Mouse (Mus musculus) G1E-ER4 (cell line): ENCODE data around the gene Lmf2. TPM values are rescaled to one million over a fixed set of nuclear protein-coding genes. Genes with fewer than 3 reads are reported as not detected.

Experiments used
- GATA1 ChIP-seq: IDR thresholded peaks from one replicate; pipeline ENCODE4 v1.8.0; 2012; ENCODE audit warnings: low read length, inconsistent platforms
- polyA plus RNA-seq: library from polyadenylated mRNA; stranded (reverse); fragments of >175 nt; gene quantifications from 2 replicates; pipeline ENCODE4 v1.2.3, GENCODE M21; 2012

Lmf2 gene
- polyA plus RNA-seq, 1 experiment, result 120 TPM

GRCm38 (mm10) chr15:89341678-89342077 lies 13.8 kb downstream of the Lmf2 start:
- no peak for TF ChIP-seq GATA1

DNA sequence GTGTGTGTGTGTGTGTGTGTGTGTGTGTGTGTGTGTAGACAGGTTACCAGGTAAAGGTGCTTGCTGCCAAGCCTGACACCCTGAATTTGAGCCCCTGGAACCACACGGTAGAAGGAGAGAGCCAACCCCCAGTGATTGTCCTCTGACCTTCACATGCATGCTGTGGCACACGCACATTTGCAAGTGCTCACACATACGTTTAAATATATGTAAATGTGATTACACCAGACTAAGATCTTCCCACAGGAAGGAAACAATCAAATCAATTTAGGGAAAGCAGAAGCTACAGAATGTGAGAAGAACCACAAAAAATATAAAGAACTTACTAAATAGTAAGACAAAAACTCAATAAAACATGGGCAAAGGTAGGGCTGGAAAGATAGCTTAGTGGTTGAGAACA lies 15.3 kb downstream of the Lmf2 start:
- no peak for TF ChIP-seq GATA1

DNA sequence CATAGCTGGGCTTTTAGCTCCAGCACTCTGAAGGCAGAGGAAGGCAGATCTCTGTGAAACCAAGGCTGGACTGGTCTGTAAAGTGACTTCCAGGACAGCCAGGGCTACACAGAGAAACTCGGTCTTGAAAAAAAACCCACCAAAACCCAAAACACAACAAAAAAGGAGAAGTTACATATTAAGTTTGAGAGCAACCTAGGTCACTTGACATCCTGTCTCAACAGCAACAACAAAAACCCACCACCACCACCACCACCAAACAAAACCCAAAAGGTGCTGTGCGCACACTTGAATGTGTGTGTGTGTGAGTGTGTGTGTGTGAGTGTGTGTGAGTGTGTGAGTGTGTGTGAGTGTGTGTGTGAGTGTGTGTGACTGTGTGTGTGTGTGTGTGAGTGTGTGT lies 15.8 kb downstream of the Lmf2 start:
- no peak for TF ChIP-seq GATA1

DNA sequence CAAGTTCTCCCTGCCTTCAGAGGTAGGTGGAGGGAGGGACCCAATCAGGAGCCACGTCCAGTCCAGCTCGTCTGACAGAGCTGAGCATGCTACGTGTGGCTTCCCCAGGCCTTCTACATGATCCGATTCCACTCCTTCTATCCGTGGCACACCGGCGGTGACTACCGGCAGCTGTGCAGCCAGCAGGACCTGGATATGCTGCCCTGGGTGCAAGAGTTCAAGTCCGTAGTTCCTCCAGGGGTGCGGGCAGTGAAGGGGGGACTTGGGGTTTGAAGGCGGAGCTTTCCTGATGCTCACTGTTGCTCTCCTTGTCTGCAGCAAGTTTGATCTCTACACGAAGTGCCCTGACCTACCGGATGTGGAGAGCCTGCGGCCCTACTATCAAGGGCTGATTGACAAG lies 19.0 kb downstream of the Lmf2 start:
- TF ChIP-seq GATA1, result no peak

DNA sequence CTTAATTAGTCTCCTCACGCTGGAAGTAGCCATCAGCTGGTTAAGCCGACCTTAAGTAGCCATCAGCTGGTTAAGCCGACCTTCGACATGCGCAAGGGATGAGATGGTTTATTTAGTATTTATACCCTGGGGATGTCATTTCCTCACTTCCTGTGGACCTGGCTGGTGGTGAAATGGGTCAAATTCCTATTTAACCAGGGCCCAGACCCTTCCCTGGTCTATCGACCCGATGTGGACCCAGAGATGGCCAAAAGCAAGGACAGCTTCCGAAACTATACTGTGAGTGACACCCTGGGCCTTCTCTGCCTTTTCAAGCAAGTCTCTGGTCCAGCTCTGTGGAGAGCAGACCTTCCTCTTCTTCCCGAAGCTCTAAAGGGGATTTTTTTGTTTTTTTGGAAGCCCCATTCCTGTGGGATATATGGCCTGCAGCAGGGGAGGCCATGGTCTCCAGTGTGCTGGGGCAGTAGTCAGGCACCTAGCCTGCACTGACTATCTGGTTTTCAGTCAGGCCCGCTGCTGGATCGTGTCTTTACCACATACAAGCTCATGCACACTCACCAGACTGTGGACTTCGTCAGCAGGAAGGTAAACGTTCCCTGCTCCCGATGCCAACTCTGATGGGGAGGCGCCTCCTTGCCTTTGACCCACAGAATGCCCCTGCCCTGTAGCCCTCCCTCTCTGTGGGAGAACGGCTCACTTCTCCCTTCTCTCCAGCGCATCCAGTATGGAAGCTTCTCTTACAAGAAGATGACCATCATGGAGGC lies 20.5 kb downstream of the Lmf2 start:
- no peak for TF ChIP-seq GATA1

DNA sequence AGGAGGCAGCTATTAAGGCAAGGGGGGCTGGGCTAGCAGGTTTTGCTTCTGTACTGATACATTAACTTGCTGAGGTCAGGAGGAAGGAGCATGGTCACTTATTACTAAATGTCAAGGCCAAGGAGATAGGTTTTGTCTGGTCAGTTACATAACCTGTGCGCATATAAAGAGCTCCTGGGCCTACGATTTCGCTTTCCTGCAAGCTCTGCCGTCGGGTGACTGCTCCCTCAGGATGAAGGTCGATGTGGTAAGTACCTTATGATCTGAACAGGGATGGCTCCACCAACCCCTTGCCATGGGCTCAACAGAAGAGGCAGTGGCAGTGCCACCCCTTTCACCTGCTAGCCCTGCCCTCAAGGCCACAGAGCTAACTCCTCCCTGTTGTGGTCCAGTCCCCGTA lies 21.2 kb downstream of the Lmf2 start, which contains the start of gene Miox:
TSS of gene Miox (plus strand) at position 128 of the 400 bp plus-strand sequence.
- no peak for TF ChIP-seq GATA1

GRCm38 (mm10) chr15:89326441-89326840 lies 29.0 kb downstream of the Lmf2 start:
- TF ChIP-seq GATA1, result no peak

DNA sequence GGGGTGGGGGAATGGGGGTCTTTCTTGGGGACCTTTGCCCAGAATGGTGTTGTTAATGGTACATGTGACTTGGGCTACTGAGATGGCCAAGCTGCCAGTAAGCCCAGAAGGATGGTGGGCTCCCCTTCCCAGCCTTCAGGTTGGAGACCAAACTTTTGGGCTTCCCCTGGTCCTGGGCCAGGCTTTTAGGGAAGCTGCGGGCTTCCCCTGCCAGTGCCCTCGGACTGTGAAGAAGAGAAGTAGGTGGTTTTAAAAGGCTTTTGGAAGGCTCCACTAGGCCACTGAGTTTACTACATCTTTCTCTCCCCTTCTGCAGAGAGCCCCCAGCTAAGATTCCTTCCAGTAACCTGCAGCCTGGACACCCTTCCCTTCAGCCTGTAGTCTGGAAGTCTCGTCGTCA lies 31.8 kb downstream of the Lmf2 start:
- no peak for TF ChIP-seq GATA1

DNA sequence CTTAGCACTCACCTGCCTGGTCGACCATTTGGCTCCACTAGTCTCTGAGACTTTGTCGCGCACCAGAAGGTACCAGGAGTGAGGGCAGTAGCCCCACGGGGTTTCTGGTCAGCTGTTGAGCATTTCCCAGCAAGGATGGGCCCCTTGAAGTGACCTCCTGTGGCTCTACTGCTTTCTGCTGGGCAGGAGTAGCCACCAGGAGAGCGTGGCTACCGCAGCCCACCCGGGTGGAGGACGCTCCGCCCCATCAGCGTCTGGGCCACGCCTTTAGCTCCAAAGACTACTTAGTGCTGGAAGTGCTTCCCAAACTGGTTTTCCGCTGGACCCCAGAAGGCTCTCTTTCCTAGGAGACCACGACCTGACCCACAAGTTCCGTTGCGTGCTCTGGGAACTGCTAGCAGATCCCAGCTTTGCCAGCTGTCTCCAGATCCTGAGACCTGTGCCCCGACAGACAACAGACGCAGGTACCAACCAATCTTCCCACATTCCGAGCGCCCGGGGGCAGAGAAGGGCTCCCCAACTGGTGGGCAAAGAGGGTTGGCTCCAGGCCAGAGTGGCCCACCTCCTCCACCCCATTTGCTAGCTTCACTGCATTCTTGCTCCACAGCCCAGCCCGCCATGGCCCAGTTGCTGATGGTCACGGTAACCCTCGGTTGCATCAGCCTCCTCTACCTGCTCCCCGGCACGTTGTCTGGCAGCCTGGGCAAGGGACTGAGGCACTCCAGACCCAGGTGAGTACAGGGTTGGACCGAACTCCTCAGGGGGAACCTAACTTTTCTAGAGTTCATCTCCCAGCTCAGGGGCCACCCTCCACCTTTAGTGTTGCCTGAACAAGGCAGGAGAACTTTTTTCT lies 32.6 kb downstream of the Lmf2 start, which contains the start of gene Adm2:
TSS of gene Adm2 (plus strand) at position 51 of the 853 bp plus-strand sequence.
- TF ChIP-seq GATA1, result no peak

GRCm38 (mm10) chr15:89321264-89321663 lies 34.2 kb downstream of the Lmf2 start:
- TF ChIP-seq GATA1, result peak; percentile 24

- no peak for TF ChIP-seq GATA1
Measured at GRCm38 (mm10) chr15:89316146-89316545, 39.3 kb downstream of the Lmf2 start.

DNA sequence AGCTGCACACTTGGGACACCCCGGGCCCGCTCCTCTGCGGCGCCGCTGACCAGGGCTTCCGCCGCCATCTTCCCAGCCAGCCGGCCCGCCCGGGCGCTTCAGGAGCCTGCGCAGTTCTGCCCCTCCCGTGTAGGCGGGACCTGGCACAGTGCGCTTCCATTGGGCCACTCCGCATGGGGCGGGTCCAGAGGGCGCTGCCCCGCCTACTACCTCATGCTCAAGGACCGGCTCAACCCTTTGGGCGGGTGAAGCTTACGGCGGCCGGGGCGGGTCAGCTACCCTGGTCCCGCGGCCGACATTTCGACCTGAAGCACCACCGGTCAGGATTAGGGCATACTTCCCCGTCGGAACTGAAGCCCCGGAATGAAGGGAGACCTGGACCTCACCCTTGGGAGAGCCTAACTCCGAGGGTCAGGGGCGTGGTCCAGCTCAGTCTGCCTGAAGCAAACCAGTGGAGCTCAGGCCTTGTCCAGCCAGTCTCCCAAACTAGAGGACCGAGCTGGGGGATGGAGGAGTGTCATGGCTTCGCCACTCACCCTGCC lies 40.2 kb downstream of the Lmf2 start, which contains the start of gene Sbf1:
TSS of gene Sbf1 (minus strand) at position 122 of the 542 bp plus-strand sequence.
- no peak for TF ChIP-seq GATA1

DNA sequence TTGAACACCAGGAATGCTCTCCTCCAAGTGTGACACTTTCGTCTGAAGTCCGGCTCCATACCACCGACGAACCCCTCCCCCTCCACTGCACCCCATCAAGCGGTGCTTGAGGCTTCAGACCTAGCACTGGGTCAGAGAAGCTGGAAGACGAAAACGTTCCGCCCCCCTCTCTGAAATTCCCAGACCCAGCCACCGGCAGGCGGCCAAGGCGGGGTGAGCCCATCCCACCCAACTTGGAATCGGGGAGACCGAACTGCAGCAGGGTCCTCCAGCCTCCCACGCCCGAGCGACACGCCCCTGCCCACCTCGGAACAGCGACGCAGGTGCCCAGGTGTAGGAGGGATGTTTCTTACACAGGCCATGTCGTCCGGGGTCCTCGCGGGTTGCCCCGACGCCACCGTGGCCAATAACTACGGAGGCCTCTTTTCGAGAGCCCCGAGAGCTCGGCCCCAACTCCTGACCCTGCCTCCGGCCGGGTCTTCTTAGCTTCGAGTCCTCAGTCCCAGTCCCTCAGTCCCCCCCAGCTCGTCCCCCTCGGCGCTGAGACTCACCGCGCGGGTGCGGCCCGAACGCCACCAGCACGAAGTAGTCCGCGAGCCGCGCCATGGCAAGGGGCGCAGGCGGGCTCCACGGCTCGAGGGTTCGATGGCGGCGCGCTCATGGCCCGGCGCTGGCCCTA lies 40.8 kb downstream of the Lmf2 start:
- no peak for TF ChIP-seq GATA1

GRCm38 (mm10) chr15:89314107-89314506 lies 41.4 kb downstream of the Lmf2 start:
- no peak for TF ChIP-seq GATA1

DNA sequence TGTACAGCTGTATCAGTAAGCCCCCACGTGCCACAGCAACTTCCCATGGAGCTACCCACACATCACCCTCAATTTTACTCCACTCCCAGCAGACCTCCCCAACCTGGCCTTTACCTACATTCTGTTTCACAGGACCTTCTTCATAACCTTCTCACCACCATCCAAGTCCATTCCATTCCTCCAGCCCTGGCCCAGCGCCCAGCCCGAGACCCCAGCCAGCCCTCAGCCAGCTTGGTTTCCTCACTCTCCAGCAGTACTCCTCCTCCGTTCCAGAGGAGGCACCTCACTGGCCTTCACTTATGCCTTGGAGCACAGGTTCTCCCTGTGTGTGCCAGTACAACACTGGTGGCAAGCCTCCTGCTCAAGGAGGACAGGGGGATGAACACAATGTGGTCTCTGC lies 42.1 kb downstream of the Lmf2 start:
- TF ChIP-seq GATA1, result no peak
